Mouse (Mus musculus): Measurements from ENCODE around the gene Olfr799. TPM values are rescaled to one million over a fixed set of nuclear protein-coding genes. Genes with fewer than 3 reads are reported as not detected.

Gene Olfr799
- not detected for polyA plus RNA-seq (2017; shearing (Covaris generic))

GRCm38 (mm10) chr10:129637184-129637583 is at the start of gene Olfr799:
Gene Olfr799, plus strand, starts transcription at chr10:129637484.

GRCm38 (mm10) chr10:129612470-129612869 is 24.8 kb upstream of the Olfr799 start, which contains the start of gene Olfr796:
Gene Olfr796, minus strand, starts transcription at chr10:129612570.

GRCm38 (mm10) chr10:129627834-129628233 is 9.4 kb upstream of the Olfr799 start, which contains the start of gene Olfr798:
Gene Olfr798, minus strand, starts transcription at chr10:129627934.

GRCm38 (mm10) chr10:129657394-129657793 is 20.1 kb downstream of the Olfr799 start, which contains the start of gene Olfr800:
Gene Olfr800, plus strand, starts transcription at chr10:129657694.

GRCm38 (mm10) chr10:129673765-129674164 is 36.5 kb downstream of the Olfr799 start, which contains the start of gene Olfr801:
Gene Olfr801, minus strand, starts transcription at chr10:129673865.

GRCm38 (mm10) chr10:129688069-129688468 is 50.8 kb downstream of the Olfr799 start, which contains the start of gene Olfr802:
Gene Olfr802, minus strand, starts transcription at chr10:129688169.

GRCm38 (mm10) chr10:129694186-129694585 is 56.9 kb downstream of the Olfr799 start, which contains the start of gene Olfr803:
Gene Olfr803, minus strand, starts transcription at chr10:129694286.

Other genes with a start within 250 kb of the Olfr799 start
- gene Olfr785, start 232.1 kb upstream of the Olfr799 start, polyA plus RNA-seq (2017; shearing (Covaris generic)) = not detected
- gene Olfr786, start 210.2 kb upstream of the Olfr799 start, polyA plus RNA-seq (2017; shearing (Covaris generic)) = not detected
- gene Olfr787, start 175.6 kb upstream of the Olfr799 start, polyA plus RNA-seq (2017; shearing (Covaris generic)) = 0.12 TPM
- 0.10 TPM for gene Olfr788, start 166.5 kb upstream of the Olfr799 start, polyA plus RNA-seq (2017; shearing (Covaris generic))
- gene Olfr789, start 152.7 kb upstream of the Olfr799 start, polyA plus RNA-seq (2017; shearing (Covaris generic)) = not detected
- not detected for gene Olfr790, start 139.0 kb upstream of the Olfr799 start, polyA plus RNA-seq (2017; shearing (Covaris generic))
- not detected for gene Olfr791, start 115.7 kb upstream of the Olfr799 start, polyA plus RNA-seq (2017; shearing (Covaris generic))
- not detected for gene Olfr792, start 98.3 kb upstream of the Olfr799 start, polyA plus RNA-seq (2017; shearing (Covaris generic))
- not detected for gene Olfr794, start 69.8 kb upstream of the Olfr799 start, polyA plus RNA-seq (2017; shearing (Covaris generic))
- not detected for gene Olfr796, start 24.9 kb upstream of the Olfr799 start, polyA plus RNA-seq (2017; shearing (Covaris generic))
- 0.14 TPM for gene Olfr798, start 9.6 kb upstream of the Olfr799 start, polyA plus RNA-seq (2017; shearing (Covaris generic))
- not detected for gene Olfr800, start 20.2 kb downstream of the Olfr799 start, polyA plus RNA-seq (2017; shearing (Covaris generic))
- gene Olfr801, start 36.4 kb downstream of the Olfr799 start, polyA plus RNA-seq (2017; shearing (Covaris generic)) = not detected
- gene Olfr802, start 50.7 kb downstream of the Olfr799 start, polyA plus RNA-seq (2017; shearing (Covaris generic)) = not detected
- gene Olfr803, start 56.8 kb downstream of the Olfr799 start, polyA plus RNA-seq (2017; shearing (Covaris generic)) = not detected
- not detected for gene Olfr804, start 65.7 kb downstream of the Olfr799 start, polyA plus RNA-seq (2017; shearing (Covaris generic))
- not detected for gene Olfr805, start 91.9 kb downstream of the Olfr799 start, polyA plus RNA-seq (2017; shearing (Covaris generic))
- 0.16 TPM for gene Olfr806, start 104.4 kb downstream of the Olfr799 start, polyA plus RNA-seq (2017; shearing (Covaris generic))
- gene Olfr807, start 120.3 kb downstream of the Olfr799 start, polyA plus RNA-seq (2017; shearing (Covaris generic)) = not detected
- not detected for gene Olfr808, start 128.0 kb downstream of the Olfr799 start, polyA plus RNA-seq (2017; shearing (Covaris generic))
- not detected for gene Olfr809, start 137.2 kb downstream of the Olfr799 start, polyA plus RNA-seq (2017; shearing (Covaris generic))
- not detected for gene Olfr810, start 157.4 kb downstream of the Olfr799 start, polyA plus RNA-seq (2017; shearing (Covaris generic))
- gene Olfr811, start 166.9 kb downstream of the Olfr799 start, polyA plus RNA-seq (2017; shearing (Covaris generic)) = not detected
- gene Olfr812, start 208.6 kb downstream of the Olfr799 start, polyA plus RNA-seq (2017; shearing (Covaris generic)) = not detected
- gene Olfr813, start 217.9 kb downstream of the Olfr799 start, polyA plus RNA-seq (2017; shearing (Covaris generic)) = not detected
- gene Olfr814, start 242.4 kb downstream of the Olfr799 start, polyA plus RNA-seq (2017; shearing (Covaris generic)) = 0.16 TPM

All from effector memory CD4-positive, alpha-beta T cell, adult 5 months (primary cell).